Mouse (Mus musculus) liver, embryonic 11.5 days (tissue): Measurements from ENCODE around the gene Prss44. TPM values are rescaled to one million over a fixed set of nuclear protein-coding genes. Genes with fewer than 3 reads are reported as not detected.

Source experiments
- ATAC-seq: fragments of 200-750 bp; cut with Nextera tagmentation; replicated peaks from 2 replicates; pipeline ENCODE4 v1.8.0; 2017; ENCODE audit warnings: moderate number of reproducible peaks, mild to moderate bottlenecking, moderate TSS enrichment, moderate library complexity; ENCODE audit not compliant: low FRiP score
- DNase-seq: peaks from one replicate; pipeline ENCODE4 v3.0.0-alpha.2; 2017; ENCODE audit warnings: low spot score
- H3K27ac ChIP-seq: fragments of 300-500 bp; sonication (generic); 2 replicates; pipeline ENCODE4 v1.5.1; 2014; ENCODE audit warnings: mild to moderate bottlenecking, low read depth, low read length, control low read depth
- H3K27me3 ChIP-seq: fragments of 300-500 bp; sonication (generic); replicated peaks from 2 replicates; pipeline ENCODE4 v1.6.1; 2014; ENCODE audit warnings: low read length, mixed read lengths; ENCODE audit not compliant: control insufficient read depth, insufficient read depth
- H3K36me3 ChIP-seq: fragments of 300-500 bp; sonication (generic); 2 replicates; pipeline ENCODE4 v1.6.1; 2014; ENCODE audit warnings: mild to moderate bottlenecking, low read length, moderate library complexity, mixed read lengths; ENCODE audit not compliant: control insufficient read depth, insufficient read depth
- H3K4me1 ChIP-seq: fragments of 300-500 bp; sonication (generic); replicated peaks from 2 replicates; pipeline ENCODE4 v1.6.1; 2014; ENCODE audit warnings: low read length, mixed read lengths; ENCODE audit not compliant: control insufficient read depth, insufficient read depth
- H3K4me2 ChIP-seq: fragments of 300-500 bp; sonication (generic); 2 replicates; pipeline ENCODE4 v1.6.1; 2014; ENCODE audit warnings: mild to moderate bottlenecking, control low read depth, moderate library complexity
- H3K4me3 ChIP-seq: fragments of 300-500 bp; sonication (generic); 2 replicates; pipeline ENCODE4 v1.5.1; 2014; ENCODE audit warnings: low read depth, low read length, control low read depth
- H3K9ac ChIP-seq: fragments of 300-500 bp; sonication (generic); 2 replicates; pipeline ENCODE4 v1.6.1; 2014; ENCODE audit warnings: low read depth, low read length, control low read depth
- H3K9me3 ChIP-seq: fragments of 300-500 bp; sonication (generic); 2 replicates; pipeline ENCODE4 v1.6.1; 2016; ENCODE audit warnings: low read length, inconsistent platforms, mixed read lengths; ENCODE audit not compliant: control insufficient read depth
- WGBS: fragments of 180-500 bp; shearing (Covaris S2); extraction: QIAGEN DNeasy Blood & Tissue Kit; methylation state at CpG from one replicate; pipeline ENCODE4 v1.1.7; 2014; 5-methylcytosine and 5-hydroxymethylcytosine counted together
- polyA plus RNA-seq: library from polyadenylated mRNA; unstranded; fragments of >200 nt; fragmentation: Nextera tagmentation; extraction: Ambion mirVana; gene quantifications from 2 replicates; pipeline ENCODE4 v1.2.1, GENCODE M21; 2014

The Prss44 gene
- polyA plus RNA-seq, 1 experiment from 2014 or later = not detected

DNA sequence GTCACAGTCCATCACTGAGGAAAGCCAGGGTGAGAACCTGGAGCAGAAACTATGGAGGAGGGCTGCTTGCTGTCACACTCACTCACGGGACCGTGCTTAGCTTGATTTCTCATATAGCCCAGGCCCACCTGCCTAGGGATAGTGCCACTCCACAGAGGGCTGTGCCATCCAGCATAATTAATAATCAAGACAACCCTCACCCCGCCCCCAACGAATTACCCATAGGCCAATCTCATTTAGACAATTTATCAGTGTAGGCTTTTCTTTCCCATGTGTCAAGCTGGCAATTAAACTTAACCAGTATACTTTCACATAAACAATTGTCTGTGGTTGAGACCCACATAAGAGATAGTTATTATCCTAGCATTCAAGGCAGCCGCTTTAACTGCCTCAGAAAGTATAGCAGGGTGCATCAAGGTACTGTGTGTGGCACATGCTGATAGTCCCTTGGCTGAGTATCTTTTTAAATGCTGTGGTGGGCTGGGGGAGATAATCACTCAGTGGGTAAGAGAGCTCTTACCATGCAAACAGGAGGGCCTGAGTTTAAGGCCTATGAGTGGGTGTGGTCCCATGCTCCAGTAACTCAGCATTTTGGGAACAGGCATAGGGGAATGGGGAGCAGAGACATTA, 45.3 kb downstream of the Prss44 start:
- H3K4me3 ChIP-seq = peak overlapping the region; percentile 56
- WGBS = 53% methylated on average over 5 of the region's 5 CpGs
- peaks cover 12% of the 10 kb centered on the region for H3K4me1 ChIP-seq
- H3K27ac ChIP-seq = peak overlapping the region; percentile 93
- no peak for DNase-seq
- H3K36me3 ChIP-seq = no peaks in the 10 kb centered on the region
- H3K9ac ChIP-seq = peak overlapping the region; percentile 71
- H3K27me3 ChIP-seq = 0 out of 2 replicates have a peak, but pooled peaks cover 3% of the 10 kb centered on the region
- H3K4me2 ChIP-seq = peak overlapping the region; percentile 73
- H3K9me3 ChIP-seq = no peaks in the 10 kb centered on the region
- ATAC-seq = peak; percentile 95

DNA sequence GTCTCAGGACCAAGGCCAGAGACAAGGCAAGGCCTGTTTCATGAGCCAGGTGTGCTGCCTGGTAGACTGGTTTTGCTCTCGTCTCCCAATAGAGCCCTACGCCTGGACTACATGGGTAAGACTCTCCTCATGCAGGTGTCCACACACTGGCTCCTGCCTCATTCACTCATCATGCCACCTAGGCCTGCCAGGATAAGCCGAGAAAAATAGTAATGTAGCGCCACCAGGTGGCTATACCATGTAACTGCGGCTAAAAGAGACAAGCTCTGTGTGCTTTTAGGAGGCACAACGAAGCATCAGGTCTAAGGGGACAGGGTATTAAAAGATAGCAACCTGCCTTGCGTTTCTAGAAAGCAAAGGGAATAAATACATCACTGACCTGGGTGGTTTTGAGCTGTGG, 57.2 kb downstream of the Prss44 start:
- WGBS = 12% methylated on average over 7 of the region's 7 CpGs
- ATAC-seq (0 out of 2 replicates have a peak, but pooled peaks have one; percentile 24), DNase-seq (no peak)
- no peaks in the 10 kb centered on the region for H3K36me3 ChIP-seq
- H3K4me1 ChIP-seq = peaks cover 11% of the 10 kb centered on the region
- H3K27ac ChIP-seq = no peak overlapping the region
- H3K4me3 ChIP-seq = no peak overlapping the region
- no peaks in the 10 kb centered on the region for H3K9me3 ChIP-seq
- H3K9ac ChIP-seq = no peak overlapping the region
- no peak overlapping the region for H3K4me2 ChIP-seq
- peaks cover 24% of the 10 kb centered on the region for H3K27me3 ChIP-seq

Other genes starting within 250 kb of the Prss44 start
- 8.2 and 9.9 TPM in 2 replicates for gene Nradd, start 189.5 kb upstream of the Prss44 start, polyA plus RNA-seq
- gene Nbeal2, start 159.8 kb upstream of the Prss44 start, polyA plus RNA-seq = 8.0 TPM in 2 replicates
- gene Ccdc12, start 157.5 kb upstream of the Prss44 start, polyA plus RNA-seq = 161 TPM in 2 replicates
- 2.1 and 6.8 TPM in 2 replicates for gene Myl3, start 72.1 kb upstream of the Prss44 start, polyA plus RNA-seq
- gene Pth1r, start 66.8 kb upstream of the Prss44 start, polyA plus RNA-seq = 11.0 and 11.7 TPM in 2 replicates
- gene Prss42, start 15.8 kb upstream of the Prss44 start, polyA plus RNA-seq = not detected in 2 replicates
- not detected in 2 replicates for gene Prss43, start 12.7 kb downstream of the Prss44 start, polyA plus RNA-seq
- gene Prss45, start 20.6 kb downstream of the Prss44 start, polyA plus RNA-seq = not detected in 2 replicates
- gene Prss46, start 30.5 kb downstream of the Prss44 start, polyA plus RNA-seq = not detected in 2 replicates
- 43.0 and 51.7 TPM in 2 replicates for gene Prss50, start 44.0 kb downstream of the Prss44 start, polyA plus RNA-seq
- gene Als2cl, start 65.9 kb downstream of the Prss44 start, polyA plus RNA-seq = 2.5 and 3.6 TPM in 2 replicates
- 0.96 and 1.5 TPM in 2 replicates for gene Tmie, start 66.1 kb downstream of the Prss44 start, polyA plus RNA-seq
- not detected in 2 replicates for gene Fam240a, start 102.9 kb downstream of the Prss44 start, polyA plus RNA-seq
- gene Tdgf1, start 132.2 kb downstream of the Prss44 start, polyA plus RNA-seq = not detected in 2 replicates
- gene Lrrc2, start 137.6 kb downstream of the Prss44 start, polyA plus RNA-seq = 0.14 and 0.60 TPM in 2 replicates
- 11.1 and 12.5 TPM in 2 replicates for gene Rtp3, start 176.6 kb downstream of the Prss44 start, polyA plus RNA-seq
- gene Ltf, start 205.3 kb downstream of the Prss44 start, polyA plus RNA-seq = 7.2 and 8.8 TPM in 2 replicates
- gene Ccrl2, start 243.5 kb downstream of the Prss44 start, polyA plus RNA-seq = 4.7 and 5.2 TPM in 2 replicates